Mouse (Mus musculus) layer of hippocampus, postnatal 36 days (tissue): ENCODE data around the gene Sik2. TPM values are rescaled to one million over a fixed set of nuclear protein-coding genes. Genes with fewer than 3 reads are reported as not detected.

ENCODE experiments used
- DNase-seq, 2 experiments: peaks; one replicate each; pipeline ENCODE4 v3.0.0; 2022
- total RNA-seq, 2 experiments: library from RNA; stranded (reverse); gene quantifications; 2 replicates each; pipeline ENCODE4 v1.2.3; 2021

Sik2 gene
- total RNA-seq, 2 experiments from 2014 or later = 37.8 to 43.5 TPM

- no peak for DNase-seq
Measured at GRCm38 (mm10) chr9:50986123-50986522, 22.8 kb downstream of the Sik2 start.

GRCm38 (mm10) chr9:50981499-50982190 is 27.2 kb downstream of the Sik2 start:
- DNase-seq = no peak

GRCm38 (mm10) chr9:50974631-50975030 is 34.2 kb downstream of the Sik2 start:
- no peak for DNase-seq

GRCm38 (mm10) chr9:50970413-50970812 is 38.5 kb downstream of the Sik2 start:
- DNase-seq = no peak

- DNase-seq = no peak
Measured at GRCm38 (mm10) chr9:50969266-50969665, 39.6 kb downstream of the Sik2 start.

GRCm38 (mm10) chr9:50966277-50966676 is 42.6 kb downstream of the Sik2 start:
- no peak for DNase-seq

GRCm38 (mm10) chr9:50965392-50965791 is 43.5 kb downstream of the Sik2 start:
- no peak for DNase-seq

GRCm38 (mm10) chr9:50964911-50965310 is 44.0 kb downstream of the Sik2 start:
- DNase-seq = no peak

GRCm38 (mm10) chr9:50957956-50958489 is 50.9 kb downstream of the Sik2 start:
- no peak for DNase-seq

GRCm38 (mm10) chr9:50955176-50955575 is 53.7 kb downstream of the Sik2 start:
- no peak for DNase-seq

GRCm38 (mm10) chr9:50948097-50948823 is 60.6 kb downstream of the Sik2 start:
- no peak for DNase-seq

- no peak for DNase-seq
Measured at GRCm38 (mm10) chr9:50946338-50946737, 62.5 kb downstream of the Sik2 start.

GRCm38 (mm10) chr9:50944826-50945225 is 64.0 kb downstream of the Sik2 start:
- no peak for DNase-seq

- no peak for DNase-seq
Measured at GRCm38 (mm10) chr9:50942711-50943110, 66.2 kb downstream of the Sik2 start.

GRCm38 (mm10) chr9:50941804-50942401 is 67.0 kb downstream of the Sik2 start:
- no peak for DNase-seq

GRCm38 (mm10) chr9:50929986-50930385 is 78.9 kb downstream of the Sik2 start:
- DNase-seq = no peak

- no peak for DNase-seq
Measured at GRCm38 (mm10) chr9:50925801-50926200, 83.1 kb downstream of the Sik2 start.

GRCm38 (mm10) chr9:50924454-50924853 is 84.4 kb downstream of the Sik2 start:
- DNase-seq = no peak

GRCm38 (mm10) chr9:50922363-50923153 is 86.3 kb downstream of the Sik2 start:
- no peak for DNase-seq

GRCm38 (mm10) chr9:50920933-50921895 is 87.7 kb downstream of the Sik2 start:
- DNase-seq = no peak

GRCm38 (mm10) chr9:50919554-50919953 is 89.3 kb downstream of the Sik2 start:
- no peak for DNase-seq
